Mouse (Mus musculus): Measurements from ENCODE around the gene Kdf1. TPM values are rescaled to one million over a fixed set of nuclear protein-coding genes. Genes with fewer than 3 reads are reported as not detected.

The Kdf1 gene
- total and polyA plus RNA-seq, 3 experiments = not detected

DNA sequence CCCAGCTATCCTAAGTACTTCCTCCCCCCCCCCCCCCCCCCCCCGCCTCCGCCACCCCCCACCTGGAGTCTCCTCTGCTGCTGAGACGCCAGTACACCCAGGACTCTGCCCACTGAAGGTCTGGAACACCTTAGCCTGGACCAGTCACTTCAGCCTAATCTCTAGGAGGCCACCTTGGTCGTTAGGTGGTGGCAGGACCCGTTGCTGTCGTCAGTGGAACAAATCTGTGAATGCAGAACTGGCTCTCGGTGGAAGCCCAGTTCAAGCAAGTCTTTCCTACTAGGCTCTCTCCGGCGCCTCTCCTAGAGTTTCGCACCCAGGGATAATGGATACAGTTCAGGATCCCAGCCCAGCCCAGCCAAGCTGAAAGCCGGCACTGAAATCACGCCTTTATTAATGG, 24.9 kb upstream of the Kdf1 start:
- peak; percentile 34 for DNase-seq (ENCODE audit: extremely low read depth)
- peak overlapping the region; percentile 29; the same call in 1 of the 2 replicates for H3K9ac ChIP-seq (ENCODE audit: insufficient read depth, low read depth)
- in situ Hi-C loops (cut with MboI; ENCODE audit: low pct_ligation_motif_present, low pct_unique_long_range_greater_than_20kb, low sequenced_read_pairs) (no loop called here), dilution Hi-C loops (cut with MboI; ENCODE audit: extremely low pct_ligation_motif_present, extremely low pct_unique_long_range_greater_than_20kb, low sequenced_read_pairs) (no loop called here)
- H3K36me3 ChIP-seq (replicated peaks in 1 of 2; ENCODE audit: control insufficient read depth in 1 of 2, insufficient read depth in 1 of 2, low read length in 1 of 2) = no peaks in the 10 kb centered on the region
- H3K4me1 ChIP-seq (ENCODE audit: control insufficient read depth in 1 of 2, insufficient read depth in 2 of 2) = peaks cover 0 to 11% of the 10 kb centered on the region in 2 experiments; a peak in 2 of 4 replicates
- H3K79me2 ChIP-seq (replicated peaks; ENCODE audit: control insufficient read depth, extremely low read depth, insufficient read depth, poor library complexity, severe bottlenecking) = no peaks in the 10 kb centered on the region
- peaks cover 80% of the 10 kb centered on the region for H3K27me3 ChIP-seq (replicated peaks)
- H3K27ac ChIP-seq (ENCODE audit: insufficient read depth, low read depth) = no peak overlapping the region
- peak overlapping the region; percentile 97 for H3K4me2 ChIP-seq (ENCODE audit: insufficient read depth, low read depth, poor library complexity, severe bottlenecking)
- H3K4me3 ChIP-seq (replicated peaks in 1 of 3; ENCODE audit: low read depth in 2 of 3, low read length in 2 of 3, poor library complexity in 1 of 3) = peak overlapping the region; percentile 32 to 51 (median 50)
- no peaks in the 10 kb centered on the region for H3K9me3 ChIP-seq (replicated peaks; ENCODE audit: low read length)
- TF ChIP-seq KAT2A (IDR thresholded peaks at IDR 0.05; ENCODE audit: insufficient replicate concordance, low read length) (no peak), JUND (conservative IDR thresholded peaks at IDR 0.05; ENCODE audit: low read depth, low read length) (no peak), NELFE (IDR thresholded peaks at IDR 0.05; ENCODE audit: low read depth, low read length) (no peak), MAX (IDR thresholded peaks at IDR 0.05; ENCODE audit: low read length) (no peak), NRF1 (IDR thresholded peaks at IDR 0.05; ENCODE audit: low read depth, low read length) (no peak), TBP (conservative IDR thresholded peaks at IDR 0.05; ENCODE audit: low read depth, low read length) (no peak), EP300 (IDR thresholded peaks at IDR 0.05; ENCODE audit: low read length) (no peak)

- peaks cover 80% of the 10 kb centered on the region for H3K27me3 ChIP-seq (replicated peaks)
- H3K4me3 ChIP-seq (replicated peaks in 1 of 3; ENCODE audit: low read depth in 2 of 3, low read length in 2 of 3, poor library complexity in 1 of 3) = peak overlapping the region; percentile 32 to 51 (median 50)
- H3K4me1 ChIP-seq (ENCODE audit: control insufficient read depth in 1 of 2, insufficient read depth in 2 of 2) = peaks cover 0 to 11% of the 10 kb centered on the region in 2 experiments; a peak in 2 of 4 replicates
- DNase-seq (ENCODE audit: extremely low read depth) = peak; percentile 90
- no peaks in the 10 kb centered on the region for H3K9me3 ChIP-seq (replicated peaks; ENCODE audit: low read length)
- H3K27ac ChIP-seq (ENCODE audit: insufficient read depth, low read depth) = no peak overlapping the region
- no peaks in the 10 kb centered on the region for H3K36me3 ChIP-seq (replicated peaks in 1 of 2; ENCODE audit: control insufficient read depth in 1 of 2, insufficient read depth in 1 of 2, low read length in 1 of 2)
- in situ Hi-C loops (cut with MboI; ENCODE audit: low pct_ligation_motif_present, low pct_unique_long_range_greater_than_20kb, low sequenced_read_pairs) (no loop called here), dilution Hi-C loops (cut with MboI; ENCODE audit: extremely low pct_ligation_motif_present, extremely low pct_unique_long_range_greater_than_20kb, low sequenced_read_pairs) (no loop called here)
- no peak for TF ChIP-seq JUN (IDR thresholded peaks at IDR 0.05; ENCODE audit: insufficient read depth, low read depth, low read length)
- TF ChIP-seq MAZ (IDR thresholded peaks at IDR 0.05; ENCODE audit: low read depth, low read length) = peak; percentile 50; the same call in 1 of the 2 replicates
- peak; percentile 45; the same call in 1 of the 2 replicates for TF ChIP-seq SIN3A (IDR thresholded peaks at IDR 0.05; ENCODE audit: low read length)
- TF ChIP-seq TCF12 (IDR thresholded peaks at IDR 0.05; ENCODE audit: low read depth, low read length) = 0 out of 2 replicates have a peak, but pooled peaks have one; percentile 45
- TF ChIP-seq RAD21 (IDR thresholded peaks at IDR 0.05; ENCODE audit: low read depth, low read length) = peak; percentile 78
- TF ChIP-seq MYC (IDR thresholded peaks at IDR 0.05; ENCODE audit: low read depth, low read length) = no peak
- TF ChIP-seq CTCF (conservative IDR thresholded peaks at IDR 0.05 in 1 of 2, IDR thresholded peaks at IDR 0.05 in 1 of 2; ENCODE audit: low read depth in 2 of 2, low read length in 2 of 2) = peak; percentile 64 to 94
- no peak for TF ChIP-seq TBP (conservative IDR thresholded peaks at IDR 0.05; ENCODE audit: low read depth, low read length)
- no peak for TF ChIP-seq E2F4 (IDR thresholded peaks at IDR 0.05; ENCODE audit: insufficient replicate concordance, low read depth, low read length)
- peak; percentile 61; the same call in 1 of the 2 replicates for TF ChIP-seq IRF4 (IDR thresholded peaks at IDR 0.05; ENCODE audit: low read depth, low read length)
- peak; percentile 75 for TF ChIP-seq ELF1 (IDR thresholded peaks at IDR 0.05; ENCODE audit: low read depth, low read length)
- TF ChIP-seq USF1 (IDR thresholded peaks at IDR 0.05; ENCODE audit: low read depth, low read length) = no peak
- peak; percentile 12; the same call in 1 of the 2 replicates for TF ChIP-seq ZC3H11A (IDR thresholded peaks at IDR 0.05; ENCODE audit: low read depth, low read length)
- peak; percentile 90 for TF ChIP-seq SMC3 (IDR thresholded peaks at IDR 0.05; ENCODE audit: low read depth, low read length)
- 0 out of 2 replicates have a peak, but pooled peaks have one; percentile 43 for TF ChIP-seq NELFE (IDR thresholded peaks at IDR 0.05; ENCODE audit: low read depth, low read length)
- TF ChIP-seq MXI1 (IDR thresholded peaks at IDR 0.05; ENCODE audit: low read depth, low read length) = no peak
- TF ChIP-seq ETS1 (conservative IDR thresholded peaks at IDR 0.05; ENCODE audit: low read depth, low read length) = no peak
- no peak for TF ChIP-seq CHD1 (IDR thresholded peaks at IDR 0.05; ENCODE audit: low read depth, low read length)
- TF ChIP-seq MEF2A (IDR thresholded peaks at IDR 0.05; ENCODE audit: borderline replicate concordance, low read depth, low read length) = peak; percentile 60; the same call in 1 of the 2 replicates
- TF ChIP-seq GABPA (IDR thresholded peaks at IDR 0.05; ENCODE audit: insufficient replicate concordance, low read depth, low read length) = no peak
- no peak for TF ChIP-seq RCOR1 (conservative IDR thresholded peaks at IDR 0.05; ENCODE audit: low read depth, low read length)
- no peak for TF ChIP-seq UBTF (IDR thresholded peaks at IDR 0.05; ENCODE audit: low read depth, low read length)
- TF ChIP-seq HCFC1 (IDR thresholded peaks at IDR 0.05; ENCODE audit: low read depth, low read length) = peak; percentile 34; the same call in 1 of the 2 replicates
- TF ChIP-seq ZKSCAN1 (IDR thresholded peaks at IDR 0.05; ENCODE audit: borderline replicate concordance, low read depth, low read length) = no peak
- H3K9ac ChIP-seq (ENCODE audit: insufficient read depth, low read depth) = peak overlapping the region; percentile 29; the same call in 1 of the 2 replicates
- H3K79me2 ChIP-seq (replicated peaks; ENCODE audit: control insufficient read depth, extremely low read depth, insufficient read depth, poor library complexity, severe bottlenecking) = no peaks in the 10 kb centered on the region
- H3K4me2 ChIP-seq (ENCODE audit: insufficient read depth, low read depth, poor library complexity, severe bottlenecking) = peak overlapping the region; percentile 97
Measured at GRCm38 (mm10) chr4:133494432-133494831, 24.3 kb upstream of the Kdf1 start.

Measured in CH12.LX (cell line).